Comparison of ENCODE assay signal across 10 mouse cellular contexts in the genomic region with DNA sequence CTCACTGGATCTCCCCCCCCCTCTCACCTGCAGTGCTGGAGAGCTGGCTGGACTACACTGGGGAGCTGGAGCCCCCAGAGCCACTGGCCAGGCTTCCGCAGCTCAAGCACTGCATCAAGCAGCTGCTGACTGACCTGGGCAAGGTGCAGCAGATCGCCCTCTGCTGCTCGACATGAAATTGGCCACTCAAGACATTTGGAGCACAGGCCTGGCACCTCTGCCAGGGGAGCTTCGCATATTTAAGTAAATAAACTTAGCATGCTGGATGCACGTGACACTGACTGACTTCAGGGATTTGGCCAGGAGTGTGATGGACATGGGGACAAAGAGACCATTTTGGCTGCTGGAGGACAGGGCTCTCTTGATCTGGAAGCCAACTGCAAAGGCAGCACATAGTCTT. TPM values are rescaled to one million over a fixed set of nuclear protein-coding genes. Genes with fewer than 3 reads are reported as not detected.
DNase-seq lines count a peak whose midpoint lies in the region; ATAC-seq lines count a peak whose summit lies in the region.
"Had no signal": no experiment of that assay in that cellular context is flagged by ENCODE, and none has a peak within 500 bp of the region (broad histone marks: within the 10 kb centered on the region; RNA-seq: fewer than 3 reads in every experiment).

No protein-coding gene starts in this region.

- H3K27me3 ChIP-seq in midbrain, embryonic 11.5 days (ENCODE audit: control insufficient read depth, insufficient read depth, low read length): no peaks in the 10 kb centered on the region
- H3K27me3 ChIP-seq in midbrain, embryonic 13.5 days: no peaks in the 10 kb centered on the region
- H3K27me3 ChIP-seq: heart, embryonic 15.5 days had no signal

- peaks cover 2% of the 10 kb centered on the region; the same call in 1 of the 2 replicates for H3K36me3 ChIP-seq in midbrain, embryonic 11.5 days (ENCODE audit: control insufficient read depth, insufficient read depth, low read length)
- peaks cover 41% of the 10 kb centered on the region for H3K36me3 ChIP-seq in midbrain, embryonic 13.5 days

- no peaks in the 10 kb centered on the region for H3K9me3 ChIP-seq in midbrain, embryonic 11.5 days (ENCODE audit: control insufficient read depth, low read length)
- no peaks in the 10 kb centered on the region for H3K9me3 ChIP-seq in midbrain, embryonic 13.5 days
- H3K9me3 ChIP-seq: heart, embryonic 15.5 days had no signal

- H3K9ac ChIP-seq in midbrain, embryonic 11.5 days (ENCODE audit: low read length): no peak overlapping the region
- no peak overlapping the region for H3K9ac ChIP-seq in midbrain, embryonic 13.5 days (replicated peaks)
- H3K9ac ChIP-seq: heart, embryonic 15.5 days had no signal

- peaks cover 4% of the 10 kb centered on the region; the same call in 1 of the 2 replicates for H3K4me1 ChIP-seq in midbrain, embryonic 11.5 days (ENCODE audit: control insufficient read depth, insufficient read depth, low read length)
- H3K4me1 ChIP-seq in midbrain, embryonic 13.5 days (replicated peaks): peaks cover 9% of the 10 kb centered on the region

- ATAC-seq in midbrain, embryonic 11.5 days (ENCODE audit: low FRiP score): no peak
- ATAC-seq in midbrain, embryonic 13.5 days: no peak

- peak; percentile 32 to 50 for DNase-seq in cerebellum, postnatal 25 days
- no peak for DNase-seq in cerebellum, adult 9-10 months
- peak; percentile 70 for DNase-seq in midbrain, embryonic 11.5 days (ENCODE audit: low spot score, missing footprints)
- peak; percentile 47 for DNase-seq in brain, adult 2 months (ENCODE audit: low read depth, low spot score)
- DNase-seq in lung, postnatal 25 days (ENCODE audit: low spot score): peak; percentile 29
- no peak for DNase-seq in layer of hippocampus, adult 18-20 months (ENCODE audit: low spot score in 2 of 2)
- DNase-seq in right cerebral cortex, postnatal 14 days: no peak

- H3K4me3 ChIP-seq in midbrain, embryonic 11.5 days (ENCODE audit: low read depth, low read length): no peak overlapping the region
- no peak overlapping the region for H3K4me3 ChIP-seq in midbrain, embryonic 13.5 days (replicated peaks)
- H3K4me3 ChIP-seq: heart, embryonic 15.5 days had no signal

- no peak overlapping the region for H3K4me2 ChIP-seq in midbrain, embryonic 11.5 days
- H3K4me2 ChIP-seq in midbrain, embryonic 13.5 days (replicated peaks): no peak overlapping the region
- H3K4me2 ChIP-seq: heart, embryonic 15.5 days had no signal

- WGBS in midbrain, embryonic 11.5 days: 63% methylated on average over 5 of the region's 5 CpGs
- WGBS in midbrain, embryonic 13.5 days: 55% methylated on average over 5 of the region's 5 CpGs

- no peak overlapping the region for H3K27ac ChIP-seq in midbrain, embryonic 11.5 days (ENCODE audit: low read depth, low read length)
- no peak overlapping the region for H3K27ac ChIP-seq in midbrain, embryonic 13.5 days
- H3K27ac ChIP-seq: heart, embryonic 15.5 days; macrophage had no signal

RNA-seq across cellular contexts. Expression of a gene that starts 4.8 kb away (rescaled TPM):
- polyA plus RNA-seq in midbrain, embryonic 11.5 days (2014; fragmentation: Nextera tagmentation; extraction: Ambion mirVana): 3.3 and 4.2 TPM in 2 replicates
- 5.9 and 6.3 TPM in 2 replicates for polyA plus RNA-seq in midbrain, embryonic 13.5 days (2015; fragmentation: Nextera tagmentation; extraction: Ambion mirVana)
- total RNA-seq in layer of hippocampus, adult 18-20 months (2021): 1 to 10 TPM; 5.4 to 6.7 TPM

RNA-seq across cellular contexts. Expression of a gene that starts 5.2 kb away (rescaled TPM):
- polyA plus RNA-seq in midbrain, embryonic 11.5 days (2014; fragmentation: Nextera tagmentation; extraction: Ambion mirVana): 85.3 and 93.4 TPM in 2 replicates
- 82.2 and 99.1 TPM in 2 replicates for polyA plus RNA-seq in midbrain, embryonic 13.5 days (2015; fragmentation: Nextera tagmentation; extraction: Ambion mirVana)
- 10 to 100 TPM; 91.6 to 95.1 TPM for total RNA-seq in layer of hippocampus, adult 18-20 months (2021)

Comparison
In these comparisons a context has a peak if more than half of its experiments do, and no peak if none do; other contexts are left out.
1. DNase-seq: peak in cerebellum, postnatal 25 days (2 of 2), midbrain, embryonic 11.5 days (single experiment), brain, adult 2 months (single experiment) and lung, postnatal 25 days (single experiment); none in cerebellum, adult 9-10 months (single experiment), layer of hippocampus, adult 18-20 months (0 of 2) and right cerebral cortex, postnatal 14 days (single experiment).